In genomic region chr13:58287822-58288221, GRCm38 (mm10) we compare ENCODE assay signal across 8 mouse cellular contexts. TPM values are rescaled to one million over a fixed set of nuclear protein-coding genes. Genes with fewer than 3 reads are reported as not detected.
DNase-seq lines count a peak whose midpoint lies in the region; ATAC-seq and TF ChIP-seq lines count a peak whose summit lies in the region.

No protein-coding gene starts in this region.

- ATAC-seq in embryonic facial prominence, embryonic 11.5 days (replicated peaks; ENCODE audit: insufficient number of reproducible peaks, low FRiP score, low TSS enrichment, low read depth): 0 out of 2 replicates have a peak, but pooled peaks have one; percentile 52

- H3K36me3 ChIP-seq in CH12.LX (replicated peaks in 1 of 2; ENCODE audit: control insufficient read depth in 1 of 2, insufficient read depth in 1 of 2, low read length in 1 of 2): no peaks in the 10 kb centered on the region
- H3K36me3 ChIP-seq in embryonic facial prominence, embryonic 11.5 days (replicated peaks; ENCODE audit: control insufficient read depth, insufficient read depth, low read depth, low read length): no peaks in the 10 kb centered on the region
- no peaks in the 10 kb centered on the region for H3K36me3 ChIP-seq in heart, embryonic 10.5 days

- 15% methylated on average over 13 of the region's 13 CpGs for WGBS in embryonic facial prominence, embryonic 11.5 days
- 17% methylated on average over 13 of the region's 13 CpGs for WGBS in heart, embryonic 10.5 days

- TF ChIP-seq CTCF in CH12.LX (conservative IDR thresholded peaks at IDR 0.05 in 1 of 2, IDR thresholded peaks at IDR 0.05 in 1 of 2; ENCODE audit: low read depth in 2 of 2, low read length in 2 of 2): peak; percentile 92 to 95

- no peak for TF ChIP-seq EP300 in CH12.LX (IDR thresholded peaks at IDR 0.05; ENCODE audit: low read length)

- peaks cover 4 to 5% of the 10 kb centered on the region in 2 experiments; a peak in 2 of 4 replicates for H3K4me1 ChIP-seq in CH12.LX (ENCODE audit: control insufficient read depth in 1 of 2, insufficient read depth in 2 of 2)
- H3K4me1 ChIP-seq in embryonic facial prominence, embryonic 11.5 days (ENCODE audit: control insufficient read depth, insufficient read depth, low read length): no peaks in the 10 kb centered on the region
- peaks cover 7% of the 10 kb centered on the region for H3K4me1 ChIP-seq in heart, embryonic 10.5 days

- dilution Hi-C loops in CH12.LX (cut with MboI; ENCODE audit: extremely low pct_ligation_motif_present, extremely low pct_unique_long_range_greater_than_20kb, low sequenced_read_pairs): no loop called here

- H3K4me3 ChIP-seq in CH12.LX (replicated peaks in 1 of 3; ENCODE audit: low read depth in 2 of 3, low read length in 2 of 3, poor library complexity in 1 of 3): no peak overlapping the region
- H3K4me3 ChIP-seq in embryonic facial prominence, embryonic 11.5 days (ENCODE audit: low read depth, low read length): no peak overlapping the region
- H3K4me3 ChIP-seq in heart, embryonic 10.5 days: no peak overlapping the region

- TF ChIP-seq POLR2A in CH12.LX (IDR thresholded peaks at IDR 0.05; ENCODE audit: low read depth, low read length): no peak

- no peak overlapping the region for H3K27ac ChIP-seq in CH12.LX (ENCODE audit: insufficient read depth, low read depth)
- H3K27ac ChIP-seq in embryonic facial prominence, embryonic 11.5 days (replicated peaks; ENCODE audit: low read depth, low read length): no peak overlapping the region
- H3K27ac ChIP-seq in heart, embryonic 10.5 days: no peak overlapping the region

- peak; percentile 72 for DNase-seq in CH12.LX (ENCODE audit: extremely low read depth)
- DNase-seq in adrenal gland, postnatal 36 days: peak; percentile 91
- DNase-seq in embryonic facial prominence, embryonic 11.5 days (ENCODE audit: low spot score): peak; percentile 89
- peak; percentile 90 for DNase-seq in heart, embryonic 10.5 days (ENCODE audit: low spot score)
- DNase-seq in kidney, postnatal 25 days: peak; percentile 84 to 86
- peak; percentile 66 to 77 for DNase-seq in lung, adult 18-20 months
- DNase-seq in retina, postnatal 1 day: peak; percentile 88
- peak; percentile 75 for DNase-seq in thymus, postnatal 25 days

- no peak overlapping the region for H3K9ac ChIP-seq in CH12.LX (ENCODE audit: insufficient read depth, low read depth)
- H3K9ac ChIP-seq in embryonic facial prominence, embryonic 11.5 days (replicated peaks; ENCODE audit: low read length): no peak overlapping the region

- H3K9me3 ChIP-seq in CH12.LX (replicated peaks; ENCODE audit: low read length): no peaks in the 10 kb centered on the region
- no peaks in the 10 kb centered on the region for H3K9me3 ChIP-seq in embryonic facial prominence, embryonic 11.5 days (replicated peaks; ENCODE audit: control insufficient read depth, low read length)
- H3K9me3 ChIP-seq in heart, embryonic 10.5 days: no peaks in the 10 kb centered on the region

- H3K27me3 ChIP-seq in CH12.LX (replicated peaks): no peaks in the 10 kb centered on the region
- no peaks in the 10 kb centered on the region for H3K27me3 ChIP-seq in embryonic facial prominence, embryonic 11.5 days (ENCODE audit: control insufficient read depth, insufficient read depth, low read length)
- no peaks in the 10 kb centered on the region for H3K27me3 ChIP-seq in heart, embryonic 10.5 days (ENCODE audit: insufficient read depth, poor library complexity, severe bottlenecking)

- in situ Hi-C loops in CH12.LX (cut with MboI; ENCODE audit: low pct_ligation_motif_present, low pct_unique_long_range_greater_than_20kb, low sequenced_read_pairs): no loop called here

- no peaks in the 10 kb centered on the region for H3K79me2 ChIP-seq in CH12.LX (replicated peaks; ENCODE audit: control insufficient read depth, extremely low read depth, insufficient read depth, poor library complexity, severe bottlenecking)

- peak; percentile 88 for TF ChIP-seq RAD21 in CH12.LX (IDR thresholded peaks at IDR 0.05; ENCODE audit: low read depth, low read length)

- no peak overlapping the region for H3K4me2 ChIP-seq in CH12.LX (ENCODE audit: insufficient read depth, low read depth, poor library complexity, severe bottlenecking)
- H3K4me2 ChIP-seq in embryonic facial prominence, embryonic 11.5 days (ENCODE audit: low read depth, low read length): no peak overlapping the region

TF ChIP-seq in CH12.LX, 34 proteins besides CTCF, POLR2A, EP300 and RAD21:
- TF ChIP-seq MYC (IDR thresholded peaks at IDR 0.05; ENCODE audit: low read depth, low read length) (0 out of 2 replicates have a peak, but pooled peaks have one; percentile 19), KAT2A (IDR thresholded peaks at IDR 0.05; ENCODE audit: insufficient replicate concordance, low read length) (no peak), CHD2 (IDR thresholded peaks at IDR 0.05; ENCODE audit: low read length) (no peak), JUN (IDR thresholded peaks at IDR 0.05; ENCODE audit: insufficient read depth, low read depth, low read length) (no peak), ETS1 (conservative IDR thresholded peaks at IDR 0.05; ENCODE audit: low read depth, low read length) (no peak), ZMIZ1 (IDR thresholded peaks at IDR 0.05; ENCODE audit: low read depth, low read length) (no peak), BHLHE40 (IDR thresholded peaks at IDR 0.05; ENCODE audit: low read depth, low read length) (no peak), MAZ (IDR thresholded peaks at IDR 0.05; ENCODE audit: low read depth, low read length) (no peak), JUND (conservative IDR thresholded peaks at IDR 0.05; ENCODE audit: low read depth, low read length) (no peak), NELFE (IDR thresholded peaks at IDR 0.05; ENCODE audit: low read depth, low read length) (no peak), MXI1 (IDR thresholded peaks at IDR 0.05; ENCODE audit: low read depth, low read length) (no peak), GABPA (IDR thresholded peaks at IDR 0.05; ENCODE audit: insufficient replicate concordance, low read depth, low read length) (no peak), ZKSCAN1 (IDR thresholded peaks at IDR 0.05; ENCODE audit: borderline replicate concordance, low read depth, low read length) (no peak), ZC3H11A (IDR thresholded peaks at IDR 0.05; ENCODE audit: low read depth, low read length) (peak; percentile 46), POLR2AphosphoS2 (IDR thresholded peaks at IDR 0.05; ENCODE audit: low read depth, low read length) (no peak), TBP (conservative IDR thresholded peaks at IDR 0.05; ENCODE audit: low read depth, low read length) (no peak), NRF1 (IDR thresholded peaks at IDR 0.05; ENCODE audit: low read depth, low read length) (no peak), HCFC1 (IDR thresholded peaks at IDR 0.05; ENCODE audit: low read depth, low read length) (no peak; the same call in 1 of the 2 replicates), MAFK (IDR thresholded peaks at IDR 0.05; ENCODE audit: insufficient replicate concordance, low read length) (no peak), USF1 (IDR thresholded peaks at IDR 0.05; ENCODE audit: low read depth, low read length) (no peak), SMC3 (IDR thresholded peaks at IDR 0.05; ENCODE audit: low read depth, low read length) (peak; percentile 92), ELF1 (IDR thresholded peaks at IDR 0.05; ENCODE audit: low read depth, low read length) (no peak), PAX5 (IDR thresholded peaks at IDR 0.05; ENCODE audit: low read length) (no peak)

RNA-seq across cellular contexts. Expression of gene Gkap1, which starts 12.3 kb away (rescaled TPM):
- total RNA-seq in CH12.LX (2012; rRNA removed) (0.76 and 2.0 TPM in 2 replicates), CH12.LX (2014; rRNA removed) (0.74 and 0.82 TPM in 2 replicates)
- polyA plus RNA-seq in CH12.LX (2012; ENCODE audit: insufficient read length, low read depth): 1.3 and 1.5 TPM in 2 replicates
- 10 to 100 TPM; 42.6 to 91.2 TPM for total RNA-seq in adrenal gland, postnatal 36 days (2021)
- polyA plus RNA-seq in embryonic facial prominence, embryonic 11.5 days (2014; fragmentation: Nextera tagmentation; extraction: Ambion mirVana): 22.0 and 31.2 TPM in 2 replicates
- polyA plus RNA-seq in heart, embryonic 10.5 days (2016; fragmentation: Nextera tagmentation; extraction: Ambion mirVana): 17.2 and 18.0 TPM in 2 replicates
